Mouse (Mus musculus) midbrain, postnatal 0 days (tissue): Measurements from ENCODE around the gene Phka2. TPM values are rescaled to one million over a fixed set of nuclear protein-coding genes. Genes with fewer than 3 reads are reported as not detected.

ENCODE experiments used
- ATAC-seq: fragments of 200-750 bp; cut with Nextera tagmentation; 2 replicates; pipeline ENCODE4 v1.8.0; 2017; ENCODE audit warnings: moderate number of reproducible peaks, mild to moderate bottlenecking, moderate TSS enrichment, moderate library complexity; ENCODE audit not compliant: low FRiP score
- DNase-seq: peaks from one replicate; pipeline ENCODE4 v3.0.0-alpha.2; 2015; ENCODE audit warnings: low spot score
- H3K27ac ChIP-seq: fragments of 300-500 bp; sonication (generic); 2 replicates; pipeline ENCODE4 v1.5.1; 2014; ENCODE audit warnings: low read depth, mild to moderate bottlenecking, low read length, mixed read lengths
- H3K27me3 ChIP-seq: fragments of 300-500 bp; sonication (generic); 2 replicates; pipeline ENCODE4 v1.6.1; 2014; ENCODE audit warnings: low read length, control low read depth, mixed read lengths; ENCODE audit not compliant: insufficient read depth
- H3K36me3 ChIP-seq: fragments of 300-500 bp; sonication (generic); 2 replicates; pipeline ENCODE4 v1.6.1; 2014; ENCODE audit warnings: low read length, control low read depth, mixed read lengths; ENCODE audit not compliant: insufficient read depth
- H3K4me1 ChIP-seq: fragments of 300-500 bp; sonication (generic); 2 replicates; pipeline ENCODE4 v1.6.1; 2014; ENCODE audit warnings: mild to moderate bottlenecking, control low read depth, antibody characterized with exemption, low read length, mixed read lengths; ENCODE audit not compliant: insufficient read depth
- H3K4me2 ChIP-seq: fragments of 300-500 bp; sonication (generic); 2 replicates; pipeline ENCODE4 v1.6.1; 2014; ENCODE audit warnings: low read depth, mild to moderate bottlenecking, low read length, mixed read lengths; ENCODE audit not compliant: poor library complexity, severe bottlenecking
- H3K4me3 ChIP-seq: fragments of 300-500 bp; sonication (generic); 2 replicates; pipeline ENCODE4 v1.5.1; 2014; ENCODE audit warnings: low read depth, mild to moderate bottlenecking, low read length, moderate library complexity
- H3K9ac ChIP-seq: fragments of 300-500 bp; sonication (generic); replicated peaks from 2 replicates; pipeline ENCODE4 v1.6.1; 2014; ENCODE audit warnings: mild to moderate bottlenecking, low read length, moderate library complexity, mixed read lengths; ENCODE audit not compliant: poor library complexity, severe bottlenecking
- H3K9me3 ChIP-seq: fragments of 300-500 bp; sonication (generic); 2 replicates; pipeline ENCODE4 v1.6.1; 2016; ENCODE audit warnings: low read length, control low read depth
- CTCF ChIP-seq: IDR thresholded peaks from 2 replicates; pipeline ENCODE4 v1.5.1; 2016; ENCODE audit warnings: antibody characterized with exemption, mild to moderate bottlenecking
- WGBS: fragments of 180-500 bp; shearing (Covaris S2); extraction: QIAGEN DNeasy Blood & Tissue Kit; methylation state at CpG from one replicate; pipeline ENCODE4 v1.1.7; 2014; 5-methylcytosine and 5-hydroxymethylcytosine counted together
- polyA plus RNA-seq: library from polyadenylated mRNA; unstranded; fragments of >200 nt; fragmentation: Nextera tagmentation; extraction: Ambion mirVana; gene quantifications from 2 replicates; pipeline ENCODE4 v1.2.1, GENCODE M21; 2015
- total RNA-seq: library from RNA; depleted of rRNA; stranded (reverse); fragments of >200 nt; gene quantifications from 2 replicates; pipeline ENCODE4 v1.2.3, GENCODE M21; 2014

Gene Phka2
- total and polyA plus RNA-seq, 2 experiments from 2014 or later = 6.3 to 19.3 TPM

GRCm38 (mm10) chrX:160496473-160496872 lies 5.5 kb upstream of the Phka2 start:
- Histone ChIP-seq H3K4me1 (no peaks in the 10 kb centered on the region), H3K4me2 (no peak overlapping the region), H3K36me3 (no peaks in the 10 kb centered on the region), H3K9ac (no peak overlapping the region), H3K27ac (no peak overlapping the region), H3K4me3 (no peak overlapping the region), H3K27me3 (no peaks in the 10 kb centered on the region; the same call in 1 of the 2 replicates), H3K9me3 (no peaks in the 10 kb centered on the region)
- 73% methylated on average over 5 of the region's 5 CpGs for WGBS
- TF ChIP-seq CTCF = no peak
- no peak for DNase-seq
- ATAC-seq = no peak

- ATAC-seq (no peak), DNase-seq (no peak)
- Histone ChIP-seq H3K9ac (no peak overlapping the region), H3K36me3 (no peaks in the 10 kb centered on the region), H3K9me3 (no peaks in the 10 kb centered on the region), H3K4me1 (no peaks in the 10 kb centered on the region), H3K4me3 (no peak overlapping the region), H3K27ac (no peak overlapping the region), H3K27me3 (no peaks in the 10 kb centered on the region; the same call in 1 of the 2 replicates), H3K4me2 (no peak overlapping the region)
- WGBS = 86% methylated on average over 3 of the region's 3 CpGs
- no peak for TF ChIP-seq CTCF
Measured at GRCm38 (mm10) chrX:160501095-160501494, 871 bp upstream of the Phka2 start.

DNA sequence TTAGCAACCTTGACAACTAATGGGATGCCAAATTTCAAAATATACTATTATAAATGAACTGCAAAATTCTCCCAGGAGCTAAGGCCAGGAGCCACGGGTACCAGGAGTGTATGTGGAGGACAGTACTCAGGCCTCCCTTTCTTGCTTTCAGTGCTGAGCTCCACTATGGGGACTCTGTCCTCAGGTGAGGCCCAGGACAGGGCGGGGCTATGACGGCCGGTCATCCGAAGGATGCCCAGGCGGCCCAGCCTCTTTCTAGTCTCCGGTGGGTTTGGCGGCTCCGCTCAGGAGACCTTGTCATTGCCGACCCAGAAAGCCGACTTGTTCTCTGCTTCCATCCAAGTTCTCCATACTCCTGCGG lies 299 bp upstream of the Phka2 start:
- WGBS = 24% methylated on average over 12 of the region's 12 CpGs
- H3K4me1 ChIP-seq = no peaks in the 10 kb centered on the region
- ATAC-seq = peak; percentile 75

GRCm38 (mm10) chrX:160509046-160509445 lies 7.1 kb downstream of the Phka2 start:
- WGBS = 89% methylated on average over 1 of the region's 1 CpGs
- Histone ChIP-seq H3K9ac (no peak overlapping the region), H3K36me3 (no peaks in the 10 kb centered on the region), H3K4me3 (no peak overlapping the region), H3K27ac (no peak overlapping the region), H3K27me3 (no peaks in the 10 kb centered on the region), H3K4me1 (no peaks in the 10 kb centered on the region), H3K9me3 (no peaks in the 10 kb centered on the region), H3K4me2 (no peak overlapping the region)
- no peak for TF ChIP-seq CTCF
- ATAC-seq (no peak), DNase-seq (no peak)

More for the DNA sequence above, 299 bp upstream of the Phka2 start:
- Histone ChIP-seq H3K9ac (peak overlapping the region; percentile 62), H3K36me3 (no peaks in the 10 kb centered on the region), H3K4me2 (peak overlapping the region; percentile 57), H3K9me3 (no peaks in the 10 kb centered on the region), H3K27me3 (no peaks in the 10 kb centered on the region; the same call in 1 of the 2 replicates), H3K4me3 (peak overlapping the region; percentile 56), H3K27ac (peak overlapping the region; percentile 75)
- no peak for DNase-seq
- TF ChIP-seq CTCF = no peak

DNA sequence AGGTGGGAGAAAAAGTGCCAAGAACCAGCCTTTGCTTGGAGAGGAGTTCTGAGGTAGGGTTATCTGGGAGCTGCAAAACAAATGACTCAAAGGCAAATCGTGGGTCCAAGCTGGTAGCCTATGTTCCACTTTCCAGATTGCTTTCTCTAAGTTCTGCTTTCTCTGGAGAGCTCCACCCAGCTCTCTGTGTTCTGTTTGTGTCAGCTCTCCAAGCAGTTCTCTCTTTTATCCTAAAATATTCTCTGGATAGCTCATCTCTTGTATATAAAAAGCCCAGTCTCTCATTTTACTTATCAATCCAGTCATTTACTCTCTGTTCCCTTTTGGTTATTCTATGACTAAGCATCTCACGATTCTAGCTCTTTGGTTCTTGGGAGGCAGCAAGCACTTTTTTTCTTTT lies 8.2 kb downstream of the Phka2 start:
- DNase-seq (no peak), ATAC-seq (no peak)
- WGBS = 63% methylated on average over 2 of the region's 2 CpGs
- H3K4me1 ChIP-seq = no peaks in the 10 kb centered on the region
- H3K4me2 ChIP-seq = no peak overlapping the region
- no peak overlapping the region for H3K4me3 ChIP-seq
- H3K9ac ChIP-seq = no peak overlapping the region
- TF ChIP-seq CTCF = no peak
- no peaks in the 10 kb centered on the region for H3K9me3 ChIP-seq
- H3K27ac ChIP-seq = no peak overlapping the region
- no peaks in the 10 kb centered on the region for H3K36me3 ChIP-seq
- H3K27me3 ChIP-seq = no peaks in the 10 kb centered on the region

GRCm38 (mm10) chrX:160516027-160516426 lies 14.1 kb downstream of the Phka2 start:
- no peak for TF ChIP-seq CTCF
- Histone ChIP-seq H3K4me2 (no peak overlapping the region), H3K27ac (no peak overlapping the region), H3K27me3 (no peaks in the 10 kb centered on the region; the same call in 1 of the 2 replicates), H3K9ac (no peak overlapping the region), H3K36me3 (no peaks in the 10 kb centered on the region), H3K4me3 (no peak overlapping the region), H3K9me3 (no peaks in the 10 kb centered on the region), H3K4me1 (no peaks in the 10 kb centered on the region)
- no peak for ATAC-seq
- no peak for DNase-seq
